Mouse (Mus musculus) spleen, adult 2 months (tissue): Measurements from ENCODE around the gene Higd2a. TPM values are rescaled to one million over a fixed set of nuclear protein-coding genes. Genes with fewer than 3 reads are reported as not detected.

Experiments
- DNase-seq, 2 experiments: peaks; one replicate each; pipeline versions ENCODE4 v3.0.0 to v3.0.0-alpha.2; 2012 to 2021; ENCODE audit warnings: low spot score in 2 of 2, low read depth in 1 of 2
- H3K27ac ChIP-seq: fragments of 200-500 bp; 2 replicates; pipeline ENCODE4 v1.5.1; 2012; ENCODE audit warnings: low read length, inconsistent platforms; ENCODE audit not compliant: insufficient read depth
- H3K27me3 ChIP-seq: fragments of 200-500 bp; 2 replicates; pipeline ENCODE4 v1.6.1; 2012; ENCODE audit warnings: mild to moderate bottlenecking, moderate library complexity, low read length, inconsistent platforms; ENCODE audit not compliant: control insufficient read depth, insufficient read depth
- H3K36me3 ChIP-seq: fragments of 200-500 bp; 2 replicates; pipeline ENCODE4 v1.6.1; 2012; ENCODE audit warnings: mild to moderate bottlenecking, low read length, inconsistent platforms; ENCODE audit not compliant: control insufficient read depth, insufficient read depth
- H3K4me1 ChIP-seq: fragments of 200-500 bp; 2 replicates; pipeline ENCODE4 v1.6.1; 2011; ENCODE audit warnings: inconsistent platforms; ENCODE audit not compliant: control insufficient read depth, insufficient read depth, insufficient read length
- H3K4me3 ChIP-seq: fragments of 200-500 bp; 2 replicates; pipeline ENCODE4 v1.5.1; 2011; ENCODE audit warnings: mild to moderate bottlenecking, inconsistent platforms; ENCODE audit not compliant: insufficient read depth, insufficient read length; ENCODE audit errors: extremely low read depth
- CTCF ChIP-seq: fragments of 200-500 bp; IDR thresholded peaks from 2 replicates; pipeline ENCODE4 v1.5.1; 2011; ENCODE audit warnings: mild to moderate bottlenecking, inconsistent platforms; ENCODE audit not compliant: insufficient read depth, insufficient read length, insufficient replicate concordance; ENCODE audit errors: extremely low read depth
- POLR2A ChIP-seq: fragments of 200-500 bp; IDR thresholded peaks from 2 replicates; pipeline ENCODE4 v1.6.1; 2011; ENCODE audit warnings: low read depth, low read length, inconsistent platforms
- WGBS: fragments of 180-500 bp; shearing (Covaris S2); methylation state at CpG from one replicate; pipeline ENCODE4 v1.1.7; 2018; 5-methylcytosine and 5-hydroxymethylcytosine counted together
- polyA plus RNA-seq: library from polyadenylated mRNA; depleted of rRNA; stranded (reverse); fragments of >200 nt; gene quantifications from 2 replicates; pipeline ENCODE4 v1.2.3, GENCODE M21; 2012; rRNA removed

Higd2a gene
- polyA plus RNA-seq, 1 experiment: 68.3 TPM

DNA sequence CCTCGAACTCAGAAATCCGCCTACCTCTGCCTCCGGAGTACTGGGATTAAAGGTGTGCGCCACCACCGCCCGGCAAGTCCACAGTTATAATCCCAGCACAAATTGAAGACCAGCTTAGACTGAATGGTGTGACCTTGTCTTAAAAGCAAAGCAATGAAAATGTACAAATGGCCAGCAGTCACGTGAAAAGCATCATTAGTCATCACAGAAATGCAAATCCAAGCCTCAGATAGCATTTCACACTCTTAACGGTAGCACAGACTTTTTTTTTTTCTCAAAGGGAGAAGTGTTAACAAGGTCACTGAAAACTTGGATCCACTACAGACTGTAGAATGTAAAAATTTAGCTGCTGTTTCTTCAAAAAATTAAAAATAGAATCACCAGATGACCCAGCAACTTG lies 26.3 kb downstream of the Higd2a start:
- WGBS: 85% methylated on average over 8 of the region's 8 CpGs
- Histone ChIP-seq H3K4me3 (no peak overlapping the region), H3K36me3 (no peaks in the 10 kb centered on the region), H3K4me1 (no peaks in the 10 kb centered on the region), H3K27me3 (no peaks in the 10 kb centered on the region), H3K27ac (no peak overlapping the region)
- TF ChIP-seq POLR2A (no peak), CTCF (no peak)
- DNase-seq: no peak

DNA sequence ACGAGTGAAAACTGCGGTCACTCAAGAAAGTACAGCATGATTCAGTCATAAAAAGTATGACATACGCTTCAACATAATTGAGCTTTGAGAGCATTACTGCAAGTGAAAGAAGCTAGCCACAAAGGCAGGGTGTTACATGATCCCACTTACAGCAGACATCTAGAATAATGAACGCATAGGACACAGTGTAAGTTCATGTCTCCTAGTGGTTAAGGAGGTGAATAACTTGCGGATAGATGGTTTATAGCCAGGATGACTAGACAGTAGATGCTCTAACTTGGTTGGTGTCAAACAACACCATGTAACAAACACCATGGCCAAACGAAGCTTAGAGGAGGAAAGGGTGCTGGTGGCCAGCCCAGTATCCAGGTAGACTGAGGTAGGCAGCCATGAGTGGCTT lies 27.0 kb downstream of the Higd2a start:
- Histone ChIP-seq H3K4me1 (no peaks in the 10 kb centered on the region), H3K4me3 (no peak overlapping the region), H3K27me3 (no peaks in the 10 kb centered on the region), H3K27ac (no peak overlapping the region), H3K36me3 (no peaks in the 10 kb centered on the region)
- WGBS: 62% methylated on average over 6 of the region's 6 CpGs
- TF ChIP-seq CTCF (no peak), POLR2A (no peak)
- no peak for DNase-seq

- no peaks in the 10 kb centered on the region for H3K36me3 ChIP-seq
- 13% methylated on average over 44 of the region's 44 CpGs for WGBS
- peak within 1 kb of the TSS; percentile 86 for H3K27ac ChIP-seq
- H3K27me3 ChIP-seq: no peaks in the 10 kb centered on the region
- H3K4me3 ChIP-seq: peak within 1 kb of the TSS; percentile 99
- peak; percentile 75 for TF ChIP-seq POLR2A
- TF ChIP-seq CTCF: peak; percentile 96
- H3K4me1 ChIP-seq: peaks cover 3% of the 10 kb centered on the region; the same call in 1 of the 2 replicates
- peak; percentile 88 to 96 for DNase-seq
Observed at GRCm38 (mm10) chr13:54621155-54621932, 31.3 kb downstream of the Higd2a start, which contains the start of gene Faf2. TSS of gene Faf2 (plus strand) at chr13:54621784.

DNA sequence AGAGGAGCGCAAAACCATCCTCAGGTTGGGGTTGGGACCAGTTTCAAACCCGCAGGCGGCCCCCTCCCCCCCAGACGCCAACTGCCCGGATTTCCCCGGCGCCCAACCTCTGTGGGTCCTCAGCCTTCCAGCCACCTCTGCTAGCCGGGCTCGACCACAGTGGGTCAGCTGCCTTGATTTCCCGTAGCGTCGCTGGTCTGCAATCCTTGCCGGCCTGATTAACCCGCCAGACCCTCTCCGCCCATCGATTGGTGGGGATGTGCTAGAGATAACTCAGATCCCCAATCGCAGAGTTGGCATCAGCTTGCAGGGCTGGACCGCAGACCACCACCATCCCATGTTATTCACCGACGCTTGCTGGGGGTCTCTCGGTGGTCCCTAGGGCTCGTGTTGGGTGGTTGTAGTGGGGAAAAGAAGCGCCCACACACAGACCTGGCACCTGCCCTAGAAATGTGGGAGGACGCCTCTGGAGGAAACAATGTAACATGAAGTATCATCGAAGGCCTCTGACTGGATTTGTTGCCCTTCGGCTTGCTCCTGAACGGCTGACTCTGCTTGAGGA lies 32.0 kb downstream of the Higd2a start:
- Histone ChIP-seq H3K4me1 (peaks cover 3% of the 10 kb centered on the region; the same call in 1 of the 2 replicates), H3K27ac (peak overlapping the region; percentile 86), H3K4me3 (peak overlapping the region; percentile 99), H3K27me3 (no peaks in the 10 kb centered on the region), H3K36me3 (no peaks in the 10 kb centered on the region)
- TF ChIP-seq CTCF: no peak
- TF ChIP-seq POLR2A: no peak
- DNase-seq: no peak
- WGBS: under 1% methylated on average over 27 of the region's 27 CpGs

GRCm38 (mm10) chr13:54629128-54629527 lies 39.1 kb downstream of the Higd2a start:
- Histone ChIP-seq H3K27ac (no peak overlapping the region), H3K4me3 (no peak overlapping the region), H3K4me1 (no peaks in the 10 kb centered on the region), H3K27me3 (no peaks in the 10 kb centered on the region), H3K36me3 (no peaks in the 10 kb centered on the region)
- WGBS: 87% methylated on average over 4 of the region's 4 CpGs
- no peak for DNase-seq
- TF ChIP-seq CTCF (no peak), POLR2A (no peak)

GRCm38 (mm10) chr13:54632731-54633277 lies 42.8 kb downstream of the Higd2a start:
- Histone ChIP-seq H3K4me1 (no peaks in the 10 kb centered on the region), H3K36me3 (peaks cover 1% of the 10 kb centered on the region; the same call in 1 of the 2 replicates), H3K27me3 (no peaks in the 10 kb centered on the region), H3K27ac (no peak overlapping the region), H3K4me3 (no peak overlapping the region)
- no peak for TF ChIP-seq POLR2A
- no peak for TF ChIP-seq CTCF
- 91% methylated on average over 3 of the region's 3 CpGs for WGBS
- no peak for DNase-seq

- 99% methylated on average over 3 of the region's 3 CpGs for WGBS
- no peaks in the 10 kb centered on the region for H3K4me1 ChIP-seq
- no peaks in the 10 kb centered on the region for H3K27me3 ChIP-seq
- H3K27ac ChIP-seq: no peak overlapping the region
- no peak for TF ChIP-seq CTCF
- no peak for TF ChIP-seq POLR2A
- H3K36me3 ChIP-seq: peaks cover 13% of the 10 kb centered on the region; the same call in 1 of the 2 replicates
- DNase-seq: no peak
- no peak overlapping the region for H3K4me3 ChIP-seq
Observed at GRCm38 (mm10) chr13:54635011-54635410, 45.0 kb downstream of the Higd2a start.

Other genes with a start within 250 kb of the Higd2a start
- gene Cplx2, start 218.9 kb upstream of the Higd2a start, polyA plus RNA-seq: 3.5 and 4.3 TPM in 2 replicates
- gene Thoc3, start 121.4 kb upstream of the Higd2a start, polyA plus RNA-seq: 21.0 and 38.9 TPM in 2 replicates
- gene Simc1, start 86.4 kb upstream of the Higd2a start, polyA plus RNA-seq: 6.7 and 7.3 TPM in 2 replicates
- gene 4833439L19Rik, start 24.8 kb upstream of the Higd2a start, polyA plus RNA-seq: 39.8 and 42.9 TPM in 2 replicates
- gene Arl10, start 15.2 kb upstream of the Higd2a start, polyA plus RNA-seq: 16.4 and 25.5 TPM in 2 replicates
- gene Nop16, start 117 bp upstream of the Higd2a start, polyA plus RNA-seq: 6.7 and 7.0 TPM in 2 replicates
- gene Cltb, start 21.1 kb downstream of the Higd2a start, polyA plus RNA-seq: 16.9 and 19.8 TPM in 2 replicates
- gene Faf2, start 31.6 kb downstream of the Higd2a start, polyA plus RNA-seq: 13.3 and 14.4 TPM in 2 replicates
- gene Rnf44, start 103.7 kb downstream of the Higd2a start, polyA plus RNA-seq: 262 and 359 TPM in 2 replicates
- gene Cdhr2, start 111.3 kb downstream of the Higd2a start, polyA plus RNA-seq: 0.04 and 0.11 TPM in 2 replicates
- 0.05 and 0.06 TPM in 2 replicates for gene Gprin1, start 159.7 kb downstream of the Higd2a start, polyA plus RNA-seq
- 0.16 and 0.22 TPM in 2 replicates for gene Sncb, start 176.4 kb downstream of the Higd2a start, polyA plus RNA-seq
- gene Eif4e1b, start 193.8 kb downstream of the Higd2a start, polyA plus RNA-seq: not detected in 2 replicates
- 5.2 and 6.2 TPM in 2 replicates for gene Tspan17, start 199.2 kb downstream of the Higd2a start, polyA plus RNA-seq